Mouse (Mus musculus): ENCODE measurements at regions not wholly inside any gene's neighbourhood (a gene's known extent, or its start where the extent isn't known, plus 50 kb on each side); places are given as distances from the start of the nearest gene placed in this dataset.
"Not testable (repeated sequence)": the region's sequence is repeated elsewhere in the genome, so short reads cannot be mapped to it uniquely, and the experiment has no call there.

DNA sequence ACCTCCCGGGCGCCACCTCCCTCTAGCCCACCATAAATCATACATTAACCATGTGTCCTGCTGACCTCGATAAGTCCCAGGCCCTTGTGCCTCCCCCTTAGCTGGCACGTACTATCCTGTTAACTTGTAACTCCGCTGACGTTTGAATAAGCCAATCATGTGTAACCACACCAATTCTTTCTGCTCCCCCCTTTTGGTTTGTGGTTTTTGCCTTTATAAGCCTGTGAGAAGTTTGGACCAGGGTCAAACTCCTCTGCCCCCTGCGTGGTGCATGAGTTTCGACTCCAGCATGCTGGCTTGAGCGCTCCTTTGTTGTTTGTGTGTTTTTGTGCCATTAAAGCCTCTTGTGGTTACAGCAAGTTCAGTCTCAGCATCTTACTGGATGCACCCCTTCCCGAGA lies 138.4 kb upstream of the Samt2 start:
- DNase-seq = not testable (repeated sequence)

DNA sequence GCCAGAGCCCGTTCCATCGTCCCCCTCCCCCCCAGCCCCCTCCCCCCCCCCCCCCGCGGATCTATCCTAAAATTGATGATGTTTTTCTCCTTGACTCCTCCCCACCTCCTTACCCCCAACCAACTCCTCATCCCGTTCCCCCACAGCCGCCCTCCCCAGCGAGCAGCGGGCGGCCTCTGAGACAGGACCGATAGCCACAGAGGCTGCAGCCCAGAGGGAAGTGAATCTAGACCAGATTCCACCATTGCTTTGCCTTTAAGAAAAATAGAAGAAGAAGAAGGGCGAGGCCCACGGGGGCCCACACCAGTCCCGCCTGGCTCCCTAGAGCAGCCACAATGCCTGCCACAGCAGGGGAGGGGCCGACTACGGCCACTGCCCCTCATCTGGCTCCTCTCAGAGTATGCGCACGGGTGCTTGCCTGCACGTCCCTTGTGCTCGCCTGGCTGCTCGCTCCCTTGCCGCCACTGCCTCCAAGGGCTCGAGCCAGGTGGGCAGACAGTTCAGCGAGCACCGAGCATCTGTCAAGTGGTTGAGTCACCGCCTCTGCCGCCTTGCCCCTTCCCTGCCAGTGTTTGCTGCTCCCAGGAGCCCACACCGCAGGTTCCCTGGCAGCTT lies 134.6 kb upstream of the Samt2 start:
- peak; percentile 5 for DNase-seq

DNA sequence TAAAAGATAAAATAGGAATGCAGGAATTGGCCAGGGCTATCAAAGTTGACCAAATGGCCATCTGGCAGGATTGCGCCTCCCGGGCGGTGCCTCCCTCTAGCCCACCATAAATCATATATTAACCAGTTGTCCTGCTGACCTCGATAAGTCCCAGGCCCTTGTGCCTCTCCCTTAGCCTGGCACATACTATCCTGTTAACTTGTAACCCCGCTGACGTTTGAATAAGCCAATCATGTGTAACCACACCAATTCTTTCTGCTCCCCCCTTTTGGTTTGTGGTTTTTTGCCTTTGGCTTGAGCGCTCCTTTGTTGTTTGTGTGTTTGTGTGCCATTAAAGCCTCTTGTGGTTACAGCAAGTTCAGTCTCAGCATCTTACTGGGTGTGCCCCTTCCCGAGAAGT lies 133.4 kb upstream of the Samt2 start:
- not testable (repeated sequence) for DNase-seq

DNA sequence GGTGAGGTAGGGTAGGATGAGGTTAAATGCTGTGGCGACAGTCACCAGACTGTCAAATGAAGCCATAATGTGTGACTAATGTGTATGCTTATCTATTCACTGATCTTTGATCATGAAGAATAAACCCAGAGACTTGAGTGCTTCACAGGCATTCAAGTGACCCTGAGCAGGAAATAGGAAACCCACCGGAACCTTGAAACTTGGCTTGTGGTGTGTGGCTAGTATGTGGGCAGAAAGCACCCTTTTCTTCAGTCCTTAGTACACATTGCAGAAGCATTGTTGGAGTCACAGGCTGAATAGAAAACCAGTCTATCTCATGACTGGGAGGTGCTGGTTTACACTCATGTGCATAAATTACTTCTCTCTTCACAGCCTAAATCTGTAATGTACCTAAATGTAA lies 91.4 kb upstream of the Samt2 start:
- DNase-seq = not testable (repeated sequence)

Data from right cerebral cortex, adult 18-20 months (tissue).